Mouse (Mus musculus) small intestine, adult 2 months (tissue): ENCODE measurements around the gene Dock10.

Experiments
- CTCF ChIP-seq: fragments of 200-500 bp; IDR thresholded peaks from 2 replicates; pipeline ENCODE4 v1.5.1; 2012; ENCODE audit warnings: low read depth, mild to moderate bottlenecking, control low read depth, inconsistent platforms, low read length, moderate library complexity, mixed read lengths; ENCODE audit not compliant: insufficient replicate concordance, insufficient read length; ENCODE audit errors: extremely low read depth
- POLR2A ChIP-seq: fragments of 200-500 bp; IDR thresholded peaks from 2 replicates; pipeline ENCODE4 v1.6.1; 2012; ENCODE audit warnings: low read depth, mild to moderate bottlenecking, control low read depth, inconsistent platforms, low read length, moderate library complexity

DNA sequence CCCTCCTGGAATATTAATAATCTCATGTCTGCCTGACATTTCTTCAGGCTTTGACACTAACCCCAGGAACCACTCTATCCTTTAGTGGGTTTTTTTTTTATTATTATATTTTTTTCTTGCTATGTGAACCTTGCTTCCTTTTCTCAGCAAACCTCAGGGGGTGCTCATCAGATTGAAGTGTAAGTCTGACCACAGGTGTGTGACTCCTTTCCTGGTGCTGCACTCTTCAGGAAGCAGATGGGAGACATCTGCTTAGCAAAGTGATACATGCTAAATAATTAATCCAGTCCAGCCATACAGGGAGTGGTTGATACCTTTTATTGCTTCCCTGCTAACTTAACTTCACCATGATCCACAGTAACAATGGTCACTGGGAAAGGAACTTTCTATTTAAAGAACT, 130.3 kb downstream of the Dock10 start:
- TF ChIP-seq CTCF (no peak), POLR2A (no peak)
